In genomic region chr9:74911430-74911829, GRCm38 (mm10) we compare ENCODE assay signal across 13 mouse cellular contexts. TPM values are rescaled to one million over a fixed set of nuclear protein-coding genes. Genes with fewer than 3 reads are reported as not detected.
A peak's percentile ranks its signal among the peaks of the same experiment; 100 is the strongest.
DNase-seq lines count a peak whose midpoint lies in the region; ATAC-seq and TF ChIP-seq lines count a peak whose summit lies in the region.
"Had no signal": no experiment of that assay in that cellular context is flagged by ENCODE, and none has a peak within 500 bp of the region (broad histone marks: within the 10 kb centered on the region; RNA-seq: fewer than 3 reads in every experiment).

No protein-coding gene starts in this region.

- TF ChIP-seq POLR2A in embryonic fibroblast, embryonic 13.5 days (IDR thresholded peaks at IDR 0.05; ENCODE audit: low read depth, low read length) = no peak

- 88% methylated on average over 4 of the region's 4 CpGs for WGBS in heart, embryonic 10.5 days
- 46% methylated on average over 4 of the region's 4 CpGs for WGBS in kidney, embryonic 16.5 days

- no peaks in the 10 kb centered on the region for H3K36me3 ChIP-seq in heart, embryonic 10.5 days
- H3K36me3 ChIP-seq in kidney, embryonic 16.5 days (ENCODE audit: insufficient read depth, low read length) = no peaks in the 10 kb centered on the region
- H3K36me3 ChIP-seq: forebrain, embryonic 10.5 days; G1E; liver, embryonic 13.5 days had no signal

- H3K4me3 ChIP-seq in heart, embryonic 10.5 days = no peak overlapping the region
- H3K4me3 ChIP-seq in kidney, embryonic 16.5 days (ENCODE audit: low read length) = no peak overlapping the region
- H3K4me3 ChIP-seq in embryonic fibroblast, embryonic 13.5 days (ENCODE audit: insufficient read depth, low read length) = no peak overlapping the region
- H3K4me3 ChIP-seq: forebrain, embryonic 10.5 days; liver, embryonic 13.5 days had no signal

- no peaks in the 10 kb centered on the region; the same call in 1 of the 2 replicates for H3K27me3 ChIP-seq in heart, embryonic 10.5 days (ENCODE audit: insufficient read depth, poor library complexity, severe bottlenecking)
- no peaks in the 10 kb centered on the region for H3K27me3 ChIP-seq in kidney, embryonic 16.5 days (ENCODE audit: insufficient read depth, low read length)
- H3K27me3 ChIP-seq: liver, embryonic 13.5 days had no signal

- no peak overlapping the region for H3K4me2 ChIP-seq in kidney, embryonic 16.5 days (replicated peaks; ENCODE audit: low read depth, low read length)
- H3K4me2 ChIP-seq: liver, embryonic 13.5 days had no signal

- H3K4me1 ChIP-seq in heart, embryonic 10.5 days = peaks cover 16% of the 10 kb centered on the region
- peaks cover 20% of the 10 kb centered on the region for H3K4me1 ChIP-seq in kidney, embryonic 16.5 days (ENCODE audit: insufficient read depth, low read length)
- peaks cover 13% of the 10 kb centered on the region for H3K4me1 ChIP-seq in embryonic fibroblast, embryonic 13.5 days (ENCODE audit: control insufficient read depth, insufficient read depth, low read length)
- H3K4me1 ChIP-seq: liver, embryonic 13.5 days had no signal

- H3K9ac ChIP-seq in kidney, embryonic 16.5 days (replicated peaks; ENCODE audit: low read length) = no peak overlapping the region
- H3K9ac ChIP-seq: liver, embryonic 13.5 days had no signal

- ATAC-seq in kidney, embryonic 16.5 days (ENCODE audit: low FRiP score, low TSS enrichment) = no peak
- ATAC-seq: lung, postnatal 0 days had no signal

- TF ChIP-seq CTCF in embryonic fibroblast, embryonic 13.5 days (IDR thresholded peaks at IDR 0.05; ENCODE audit: borderline replicate concordance, insufficient read depth, low read length) = no peak

- peak; percentile 89 for DNase-seq in heart, adult 11 months
- no peak for DNase-seq in heart, embryonic 10.5 days (ENCODE audit: low spot score)
- DNase-seq in kidney, adult 11 months = no peak
- DNase-seq in kidney, postnatal 10 days = peak; percentile 21
- DNase-seq in urinary bladder, adult 2 months (ENCODE audit: low spot score) = no peak
- DNase-seq in right cerebral cortex, postnatal 10 days (ENCODE audit: low spot score in 2 of 2) = no peak
- DNase-seq: liver, embryonic 13.5 days; thymus, adult 2 months had no signal

- no peak overlapping the region for H3K27ac ChIP-seq in heart, embryonic 10.5 days
- peak overlapping the region; percentile 71 for H3K27ac ChIP-seq in kidney, embryonic 16.5 days (ENCODE audit: low read length)
- peak overlapping the region; percentile 94 for H3K27ac ChIP-seq in embryonic fibroblast, embryonic 13.5 days (ENCODE audit: insufficient read depth, low read length)
- H3K27ac ChIP-seq: forebrain, embryonic 10.5 days; liver, embryonic 13.5 days had no signal

- H3K9me3 ChIP-seq in heart, embryonic 10.5 days = no peaks in the 10 kb centered on the region
- H3K9me3 ChIP-seq in kidney, embryonic 16.5 days (ENCODE audit: low read length) = no peaks in the 10 kb centered on the region
- H3K9me3 ChIP-seq: forebrain, embryonic 10.5 days; liver, embryonic 13.5 days had no signal

RNA-seq across cellular contexts. Expression of gene Fam214a, which starts 41.3 kb away (rescaled TPM):
- polyA plus RNA-seq in heart, embryonic 10.5 days (2016; fragmentation: Nextera tagmentation; extraction: Ambion mirVana) = 7.3 and 9.2 TPM in 2 replicates
- 13.1 and 13.6 TPM in 2 replicates for polyA plus RNA-seq in kidney, embryonic 16.5 days (2015; fragmentation: Nextera tagmentation; extraction: Ambion mirVana)
- polyA plus RNA-seq in embryonic fibroblast, embryonic 13.5 days (2011; ENCODE audit: insufficient read length, low read depth, missing spikeins) = 18.3 and 18.9 TPM in 2 replicates
- polyA plus RNA-seq in urinary bladder, adult 2 months (2012; rRNA removed) = 19.4 and 25.6 TPM in 2 replicates

RNA-seq across cellular contexts. Expression of gene Onecut1, which starts 49.7 kb away (rescaled TPM):
- 0.10 and 1.9 TPM in 2 replicates for polyA plus RNA-seq in heart, embryonic 10.5 days (2016; fragmentation: Nextera tagmentation; extraction: Ambion mirVana)
- 0.05 and 0.06 TPM in 2 replicates for polyA plus RNA-seq in kidney, embryonic 16.5 days (2015; fragmentation: Nextera tagmentation; extraction: Ambion mirVana)
- polyA plus RNA-seq in embryonic fibroblast, embryonic 13.5 days (2011; ENCODE audit: insufficient read length, low read depth, missing spikeins) = not detected in 2 replicates
- polyA plus RNA-seq in urinary bladder, adult 2 months (2012; rRNA removed) = not detected in 2 replicates
- polyA plus RNA-seq: G1E; lung, postnatal 0 days had no signal

Comparison
In these comparisons a context has a peak if more than half of its experiments do, and no peak if none do; other contexts are left out.
1. DNase-seq: peak in heart, adult 11 months (single experiment) and kidney, postnatal 10 days (single experiment); none in heart, embryonic 10.5 days (single experiment), kidney, adult 11 months (single experiment), urinary bladder, adult 2 months (single experiment) and right cerebral cortex, postnatal 10 days (0 of 2).